Mouse (Mus musculus) small intestine, adult 2 months (tissue): ENCODE data around the gene Taf1c. TPM values are rescaled to one million over a fixed set of nuclear protein-coding genes. Genes with fewer than 3 reads are reported as not detected.

Source experiments
- H3K27ac ChIP-seq: fragments of 200-500 bp; 2 replicates; pipeline ENCODE4 v1.5.1; 2012; ENCODE audit warnings: low read depth, low read length, control low read depth, inconsistent platforms; ENCODE audit not compliant: insufficient read depth
- H3K27me3 ChIP-seq: fragments of 200-500 bp; 2 replicates; pipeline ENCODE4 v1.6.1; 2012; ENCODE audit warnings: mild to moderate bottlenecking, moderate library complexity, low read length, inconsistent platforms; ENCODE audit not compliant: control insufficient read depth, insufficient read depth
- H3K36me3 ChIP-seq: fragments of 200-500 bp; 2 replicates; pipeline ENCODE4 v1.6.1; 2012; ENCODE audit warnings: mild to moderate bottlenecking, low read length, control low read depth, inconsistent platforms; ENCODE audit not compliant: control insufficient read depth, insufficient read depth
- H3K4me1 ChIP-seq: fragments of 200-500 bp; 2 replicates; pipeline ENCODE4 v1.6.1; 2012; ENCODE audit warnings: low read length, inconsistent platforms, mixed read lengths; ENCODE audit not compliant: control insufficient read depth, insufficient read depth, insufficient read length
- H3K4me3 ChIP-seq: fragments of 200-500 bp; 2 replicates; pipeline ENCODE4 v1.5.1; 2012; ENCODE audit warnings: low read depth, mild to moderate bottlenecking, control low read depth, inconsistent platforms, low read length, moderate library complexity
- CTCF ChIP-seq: fragments of 200-500 bp; IDR thresholded peaks from 2 replicates; pipeline ENCODE4 v1.5.1; 2012; ENCODE audit warnings: low read depth, mild to moderate bottlenecking, control low read depth, inconsistent platforms, low read length, moderate library complexity, mixed read lengths; ENCODE audit not compliant: insufficient replicate concordance, insufficient read length; ENCODE audit errors: extremely low read depth
- POLR2A ChIP-seq: fragments of 200-500 bp; IDR thresholded peaks from 2 replicates; pipeline ENCODE4 v1.6.1; 2012; ENCODE audit warnings: low read depth, mild to moderate bottlenecking, control low read depth, inconsistent platforms, low read length, moderate library complexity
- WGBS: fragments of 180-500 bp; shearing (Covaris S2); methylation state at CpG from one replicate; pipeline ENCODE4 v1.1.7; 2018; 5-methylcytosine and 5-hydroxymethylcytosine counted together
- polyA plus RNA-seq: library from polyadenylated mRNA; depleted of rRNA; stranded (reverse); fragments of >200 nt; gene quantifications from 2 replicates; pipeline ENCODE4 v1.2.3, GENCODE M21; 2012

Taf1c gene
- polyA plus RNA-seq, 1 experiment: 23.6 TPM

GRCm38 (mm10) chr8:119641058-119641457, 36.0 kb upstream of the Taf1c start:
- H3K4me3 ChIP-seq: no peak overlapping the region
- no peaks in the 10 kb centered on the region for H3K36me3 ChIP-seq
- H3K27me3 ChIP-seq: no peaks in the 10 kb centered on the region
- WGBS: 37% methylated on average over 5 of the region's 5 CpGs
- no peak for TF ChIP-seq CTCF
- TF ChIP-seq POLR2A: no peak
- H3K27ac ChIP-seq: no peak overlapping the region
- peaks cover 13% of the 10 kb centered on the region; the same call in 1 of the 2 replicates for H3K4me1 ChIP-seq

GRCm38 (mm10) chr8:119639798-119640197, 34.8 kb upstream of the Taf1c start:
- 17% methylated on average over 7 of the region's 7 CpGs for WGBS
- H3K4me3 ChIP-seq: no peak overlapping the region
- no peaks in the 10 kb centered on the region for H3K36me3 ChIP-seq
- H3K27me3 ChIP-seq: no peaks in the 10 kb centered on the region
- 0 out of 2 replicates have a peak overlapping the region, but pooled peaks have one; percentile 7 for H3K27ac ChIP-seq
- H3K4me1 ChIP-seq: peaks cover 16% of the 10 kb centered on the region
- TF ChIP-seq POLR2A (no peak), CTCF (no peak)

DNA sequence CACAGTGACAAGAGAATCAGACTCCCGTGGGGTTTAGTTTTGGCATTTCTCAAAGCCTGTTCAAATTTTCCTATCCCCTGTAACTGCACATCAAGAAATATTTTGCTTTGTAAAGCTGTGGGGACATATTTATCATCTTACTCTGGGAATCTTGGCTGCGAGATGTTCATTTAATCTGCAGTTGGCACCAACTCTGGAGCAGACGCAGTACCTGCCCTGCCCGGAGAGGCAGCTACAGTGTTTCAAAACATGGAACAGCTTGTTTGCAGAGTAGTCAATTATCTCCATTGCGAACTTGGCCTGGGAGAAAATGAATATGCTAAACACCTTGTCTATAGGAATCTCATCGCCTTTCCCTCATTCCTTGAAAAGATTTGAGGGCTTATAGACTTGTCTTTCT, 33.2 kb upstream of the Taf1c start:
- Histone ChIP-seq H3K36me3 (no peaks in the 10 kb centered on the region), H3K27me3 (no peaks in the 10 kb centered on the region), H3K27ac (no peak overlapping the region), H3K4me3 (no peak overlapping the region), H3K4me1 (peaks cover 12% of the 10 kb centered on the region)
- 55% methylated on average over 6 of the region's 6 CpGs for WGBS
- TF ChIP-seq POLR2A (no peak), CTCF (no peak)

- Histone ChIP-seq H3K36me3 (no peaks in the 10 kb centered on the region), H3K27me3 (no peaks in the 10 kb centered on the region), H3K27ac (no peak overlapping the region), H3K4me3 (no peak overlapping the region), H3K4me1 (peaks cover 12% of the 10 kb centered on the region)
- WGBS: 94% methylated on average over 4 of the region's 4 CpGs
- no peak for TF ChIP-seq POLR2A
Observed at GRCm38 (mm10) chr8:119637381-119637780, 32.4 kb upstream of the Taf1c start.

- H3K4me3 ChIP-seq: no peak overlapping the region
- H3K4me1 ChIP-seq: peaks cover 12% of the 10 kb centered on the region
- H3K36me3 ChIP-seq: no peaks in the 10 kb centered on the region
- 72% methylated on average over 7 of the region's 7 CpGs for WGBS
- no peaks in the 10 kb centered on the region for H3K27me3 ChIP-seq
- no peak for TF ChIP-seq POLR2A
- no peak overlapping the region for H3K27ac ChIP-seq
Observed at GRCm38 (mm10) chr8:119636766-119637165, 31.7 kb upstream of the Taf1c start.

GRCm38 (mm10) chr8:119635958-119636357, 30.9 kb upstream of the Taf1c start:
- WGBS: 37% methylated on average over 2 of the region's 2 CpGs
- no peaks in the 10 kb centered on the region for H3K27me3 ChIP-seq
- H3K27ac ChIP-seq: no peak overlapping the region
- TF ChIP-seq CTCF (no peak), POLR2A (no peak)
- no peak overlapping the region for H3K4me3 ChIP-seq
- peaks cover 9% of the 10 kb centered on the region for H3K4me1 ChIP-seq
- no peaks in the 10 kb centered on the region for H3K36me3 ChIP-seq

GRCm38 (mm10) chr8:119635378-119635777, 30.4 kb upstream of the Taf1c start, which contains the start of gene Kcng4:
Gene Kcng4, minus strand, starts transcription at chr8:119635680.
- no peaks in the 10 kb centered on the region for H3K27me3 ChIP-seq
- TF ChIP-seq POLR2A: no peak
- no peak for TF ChIP-seq CTCF
- peak within 1 kb of the TSS; percentile 34; the same call in 1 of the 2 replicates for H3K27ac ChIP-seq
- 40% methylated on average over 6 of the region's 6 CpGs for WGBS
- H3K4me3 ChIP-seq: no peak within 1 kb of the TSS
- H3K4me1 ChIP-seq: peaks cover 4% of the 10 kb centered on the region
- H3K36me3 ChIP-seq: no peaks in the 10 kb centered on the region
